In the genomic region with DNA sequence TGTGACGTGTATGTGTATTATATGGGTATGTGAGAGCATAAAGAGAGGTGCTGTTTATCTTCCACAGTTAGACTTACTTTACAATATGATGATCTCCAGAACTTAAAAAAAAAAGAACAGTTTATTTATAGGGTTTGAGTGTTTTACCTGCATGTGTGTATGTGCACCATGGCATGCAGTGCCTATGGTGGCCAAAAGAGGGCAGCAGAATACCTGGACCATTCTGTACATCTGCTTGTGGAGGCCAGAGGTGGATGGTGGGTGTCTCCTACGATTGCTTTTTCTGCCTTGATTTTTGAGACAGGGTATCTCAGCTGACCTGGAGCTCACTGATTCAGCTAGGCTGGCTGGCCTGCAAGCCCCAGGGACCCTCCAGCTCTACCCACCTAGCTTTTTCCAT, we compare ENCODE assay signal across 18 mouse cellular contexts. TPM values are rescaled to one million over a fixed set of nuclear protein-coding genes. Genes with fewer than 3 reads are reported as not detected.
DNase-seq lines count a peak whose midpoint lies in the region; ATAC-seq and TF ChIP-seq lines count a peak whose summit lies in the region.
"Had no signal": no experiment of that assay in that cellular context is flagged by ENCODE, and none has a peak within 500 bp of the region (broad histone marks: within the 10 kb centered on the region; RNA-seq: fewer than 3 reads in every experiment).

No protein-coding gene starts in this region.

- H3K4me3 ChIP-seq in kidney, postnatal 0 days (replicated peaks; ENCODE audit: low read depth, low read length), result no peak overlapping the region
- no peak overlapping the region for H3K4me3 ChIP-seq in midbrain, postnatal 0 days (ENCODE audit: low read depth, low read length)
- H3K4me3 ChIP-seq in midbrain, embryonic 16.5 days (ENCODE audit: low read depth, low read length), result no peak overlapping the region
- H3K4me3 ChIP-seq: embryonic facial prominence, embryonic 12.5 days; erythroblast, embryonic 14.5 days; forebrain, embryonic 13.5 days; neural tube, embryonic 12.5 days had no signal

- H3K27ac ChIP-seq in kidney, postnatal 0 days, result no peak overlapping the region
- no peak overlapping the region for H3K27ac ChIP-seq in midbrain, postnatal 0 days (ENCODE audit: low read depth, low read length)
- H3K27ac ChIP-seq in midbrain, embryonic 16.5 days (ENCODE audit: low read length), result no peak overlapping the region
- H3K27ac ChIP-seq: embryonic facial prominence, embryonic 12.5 days; forebrain, embryonic 13.5 days; neural tube, embryonic 12.5 days had no signal

- no peaks in the 10 kb centered on the region for H3K9me3 ChIP-seq in kidney, postnatal 0 days (replicated peaks; ENCODE audit: low read length)
- H3K9me3 ChIP-seq in midbrain, postnatal 0 days (ENCODE audit: low read length), result no peaks in the 10 kb centered on the region
- no peaks in the 10 kb centered on the region for H3K9me3 ChIP-seq in midbrain, embryonic 16.5 days (replicated peaks; ENCODE audit: control insufficient read depth, low read length, poor library complexity, severe bottlenecking)
- H3K9me3 ChIP-seq: embryonic facial prominence, embryonic 12.5 days; forebrain, embryonic 13.5 days; neural tube, embryonic 12.5 days had no signal

- no peaks in the 10 kb centered on the region for H3K36me3 ChIP-seq in kidney, postnatal 0 days (ENCODE audit: insufficient read depth, low read length)
- H3K36me3 ChIP-seq in midbrain, postnatal 0 days (ENCODE audit: insufficient read depth, low read length), result no peaks in the 10 kb centered on the region
- H3K36me3 ChIP-seq in midbrain, embryonic 16.5 days (ENCODE audit: control insufficient read depth, insufficient read depth, low read length), result no peaks in the 10 kb centered on the region
- H3K36me3 ChIP-seq: embryonic facial prominence, embryonic 12.5 days; G1E; neural tube, embryonic 12.5 days had no signal

- H3K27me3 ChIP-seq in kidney, postnatal 0 days (ENCODE audit: insufficient read depth, low read length), result no peaks in the 10 kb centered on the region
- no peaks in the 10 kb centered on the region for H3K27me3 ChIP-seq in midbrain, postnatal 0 days (ENCODE audit: insufficient read depth, low read length)
- H3K27me3 ChIP-seq in midbrain, embryonic 16.5 days (ENCODE audit: control insufficient read depth, insufficient read depth, low read depth, low read length), result no peaks in the 10 kb centered on the region
- H3K27me3 ChIP-seq: embryonic facial prominence, embryonic 12.5 days; forebrain, embryonic 13.5 days; neural tube, embryonic 12.5 days had no signal

- no peak overlapping the region for H3K9ac ChIP-seq in kidney, postnatal 0 days (ENCODE audit: low read depth, low read length)
- H3K9ac ChIP-seq in midbrain, postnatal 0 days (replicated peaks; ENCODE audit: low read length, poor library complexity, severe bottlenecking), result no peak overlapping the region
- no peak overlapping the region for H3K9ac ChIP-seq in midbrain, embryonic 16.5 days (ENCODE audit: low read depth, low read length)
- H3K9ac ChIP-seq: embryonic facial prominence, embryonic 12.5 days; forebrain, embryonic 13.5 days; neural tube, embryonic 12.5 days had no signal

- ATAC-seq in kidney, postnatal 0 days (replicated peaks; ENCODE audit: low FRiP score, low read depth), result no peak
- ATAC-seq in midbrain, postnatal 0 days (ENCODE audit: low FRiP score), result no peak
- no peak for ATAC-seq in midbrain, embryonic 16.5 days
- ATAC-seq in monocyte, adult 5-6 weeks (replicated peaks; ENCODE audit: insufficient number of reproducible peaks, low FRiP score, low TSS enrichment, poor library complexity, severe bottlenecking), result no peak
- ATAC-seq: forebrain, embryonic 13.5 days had no signal

- no peak for DNase-seq in kidney, postnatal 0 days (ENCODE audit: low spot score)
- no peak for DNase-seq in kidney, postnatal 36 days
- no peak for DNase-seq in midbrain, postnatal 0 days (ENCODE audit: low spot score)
- DNase-seq in MEL-GATA-1-ER (ENCODE audit: extremely low read depth, low read depth), result peak; percentile 1
- DNase-seq in ovary, postnatal 36 days (ENCODE audit: low spot score), result no peak
- DNase-seq: adrenal gland, adult 8-10 months; cerebellum, postnatal 10 days; gastrocnemius, postnatal 25 days; kidney, adult 9 months; kidney, postnatal 4 days; lung, postnatal 4 days had no signal

- WGBS in kidney, postnatal 0 days, result 98% methylated on average over 2 of the region's 2 CpGs
- WGBS in midbrain, postnatal 0 days, result 92% methylated on average over 2 of the region's 2 CpGs
- 95% methylated on average over 2 of the region's 2 CpGs for WGBS in midbrain, embryonic 16.5 days

- no peak overlapping the region for H3K4me2 ChIP-seq in kidney, postnatal 0 days (ENCODE audit: low read length)
- H3K4me2 ChIP-seq in midbrain, postnatal 0 days (ENCODE audit: low read depth, low read length, poor library complexity, severe bottlenecking), result no peak overlapping the region
- H3K4me2 ChIP-seq in midbrain, embryonic 16.5 days (ENCODE audit: low read length), result no peak overlapping the region
- H3K4me2 ChIP-seq: embryonic facial prominence, embryonic 12.5 days; forebrain, embryonic 13.5 days; neural tube, embryonic 12.5 days had no signal

- TF ChIP-seq CTCF in kidney, postnatal 0 days (IDR thresholded peaks at IDR 0.05; ENCODE audit: low read depth), result peak; percentile 30; the same call in 1 of the 2 replicates
- TF ChIP-seq CTCF in midbrain, postnatal 0 days (IDR thresholded peaks at IDR 0.05), result peak; percentile 30; the same call in 1 of the 2 replicates

- H3K4me1 ChIP-seq in kidney, postnatal 0 days (replicated peaks; ENCODE audit: insufficient read depth, low read length), result no peaks in the 10 kb centered on the region
- H3K4me1 ChIP-seq in midbrain, postnatal 0 days (ENCODE audit: insufficient read depth, low read length), result no peaks in the 10 kb centered on the region
- H3K4me1 ChIP-seq in midbrain, embryonic 16.5 days (ENCODE audit: control insufficient read depth, insufficient read depth, low read length), result no peaks in the 10 kb centered on the region
- H3K4me1 ChIP-seq: embryonic facial prominence, embryonic 12.5 days; forebrain, embryonic 13.5 days; neural tube, embryonic 12.5 days had no signal

RNA-seq across cellular contexts. Expression of gene Cyp39a1, which starts 57.3 kb away (rescaled TPM):
- polyA plus RNA-seq in kidney, postnatal 0 days (2015; fragmentation: Nextera tagmentation; extraction: Ambion mirVana), result 24.0 and 25.0 TPM in 2 replicates
- total RNA-seq in midbrain, postnatal 0 days (2014; rRNA removed), result 1.3 and 1.5 TPM in 2 replicates
- polyA plus RNA-seq in midbrain, postnatal 0 days (2015; fragmentation: Nextera tagmentation; extraction: Ambion mirVana), result 5.6 and 6.1 TPM in 2 replicates
- polyA plus RNA-seq in midbrain, embryonic 16.5 days (2015; fragmentation: Nextera tagmentation; extraction: Ambion mirVana), result 7.6 and 8.6 TPM in 2 replicates
- 7.6 to 17.5 TPM (median 13.2 TPM) in 3 replicates for total RNA-seq in monocyte, adult 5-6 weeks (2017)
- total RNA-seq: G1E had no signal
- polyA plus RNA-seq: erythroblast, embryonic 14.5 days; G1E had no signal

RNA-seq across cellular contexts. Expression of gene Slc25a27, which starts 57.5 kb away (rescaled TPM):
- 6.8 and 7.3 TPM in 2 replicates for polyA plus RNA-seq in kidney, postnatal 0 days (2015; fragmentation: Nextera tagmentation; extraction: Ambion mirVana)
- 44.2 and 60.2 TPM in 2 replicates for total RNA-seq in midbrain, postnatal 0 days (2014; rRNA removed)
- 63.0 and 74.4 TPM in 2 replicates for polyA plus RNA-seq in midbrain, postnatal 0 days (2015; fragmentation: Nextera tagmentation; extraction: Ambion mirVana)
- 123 and 129 TPM in 2 replicates for polyA plus RNA-seq in midbrain, embryonic 16.5 days (2015; fragmentation: Nextera tagmentation; extraction: Ambion mirVana)
- total RNA-seq in monocyte, adult 5-6 weeks (2017), result 2.9 to 7.9 TPM (median 5.0 TPM) in 3 replicates
- polyA plus RNA-seq: erythroblast, embryonic 14.5 days; G1E had no signal
